29 mouse cellular contexts compared by ENCODE assay signal in the genomic region with DNA sequence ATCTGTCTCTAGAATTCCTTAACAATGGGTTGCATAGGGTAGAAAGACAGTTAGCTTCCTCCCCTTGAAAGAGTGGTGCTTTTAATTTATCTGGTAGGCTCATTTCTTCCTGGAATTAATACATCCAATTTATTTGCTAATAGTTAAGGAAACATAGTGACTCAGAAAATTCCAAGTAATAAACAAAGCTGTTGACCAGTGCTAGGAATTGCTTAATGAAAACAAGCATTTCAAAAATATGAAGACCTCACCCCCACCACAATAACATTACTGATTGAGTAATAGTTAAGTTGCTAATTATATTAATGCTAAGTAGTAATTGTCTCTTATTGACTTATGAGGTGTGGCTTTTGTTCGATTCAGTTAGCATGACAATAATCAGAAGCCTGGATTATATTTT.
"Had no signal": no experiment of that assay in that cellular context is flagged by ENCODE, and none has a peak within 500 bp of the region (broad histone marks: within the 10 kb centered on the region; RNA-seq: fewer than 3 reads in every experiment).

No protein-coding gene starts in this region.

- H3K4me3 ChIP-seq: embryonic facial prominence, embryonic 10.5 days; embryonic facial prominence, embryonic 12.5 days; embryonic facial prominence, embryonic 13.5 days; embryonic facial prominence, embryonic 15.5 days; erythroblast, embryonic 14.5 days; forebrain, embryonic 10.5 days; forebrain, embryonic 12.5 days; forebrain, embryonic 13.5 days; forebrain, embryonic 15.5 days; gastrocnemius, adult 2 months; heart, adult 2 months had no signal

- ATAC-seq: forebrain, embryonic 13.5 days; forebrain, embryonic 14.5 days; forebrain, embryonic 15.5 days; forebrain, embryonic 16.5 days; forebrain, postnatal 0 days had no signal

- DNase-seq: cerebellum, adult 2 months; cerebellum, adult 8-10 months; cerebellum, adult 9-10 months; cerebellum, adult 9-11 months; cerebellum, postnatal 10 days; cerebellum, postnatal 14 days; cerebellum, postnatal 25 days; cerebellum, postnatal 36 days; embryo, embryonic 11 days; forebrain, postnatal 0 days; gastrocnemius, adult 2 months; gastrocnemius, postnatal 10 days; gastrocnemius, postnatal 14 days; gastrocnemius, postnatal 25 days; gastrocnemius, postnatal 36 days; heart, adult 11 months; heart, adult 18-20 months; heart, adult 2 months had no signal

- H3K4me2 ChIP-seq: embryonic facial prominence, embryonic 12.5 days; embryonic facial prominence, embryonic 13.5 days; embryonic facial prominence, embryonic 15.5 days; forebrain, embryonic 12.5 days; forebrain, embryonic 13.5 days; forebrain, embryonic 15.5 days had no signal

- H3K27ac ChIP-seq: embryonic facial prominence, embryonic 10.5 days; embryonic facial prominence, embryonic 12.5 days; embryonic facial prominence, embryonic 13.5 days; embryonic facial prominence, embryonic 15.5 days; forebrain, embryonic 10.5 days; forebrain, embryonic 12.5 days; forebrain, embryonic 13.5 days; forebrain, embryonic 15.5 days; gastrocnemius, adult 2 months; heart, adult 2 months had no signal

- H3K4me1 ChIP-seq: embryonic facial prominence, embryonic 10.5 days; embryonic facial prominence, embryonic 12.5 days; embryonic facial prominence, embryonic 13.5 days; embryonic facial prominence, embryonic 15.5 days; forebrain, embryonic 12.5 days; forebrain, embryonic 13.5 days; forebrain, embryonic 15.5 days had no signal

- H3K27me3 ChIP-seq: embryonic facial prominence, embryonic 12.5 days; embryonic facial prominence, embryonic 13.5 days; embryonic facial prominence, embryonic 15.5 days; forebrain, embryonic 12.5 days; forebrain, embryonic 13.5 days; forebrain, embryonic 15.5 days had no signal

- H3K36me3 ChIP-seq: embryonic facial prominence, embryonic 10.5 days; embryonic facial prominence, embryonic 12.5 days; forebrain, embryonic 10.5 days; forebrain, embryonic 12.5 days; forebrain, embryonic 15.5 days had no signal

- H3K9ac ChIP-seq: embryonic facial prominence, embryonic 12.5 days; embryonic facial prominence, embryonic 13.5 days; embryonic facial prominence, embryonic 15.5 days; forebrain, embryonic 12.5 days; forebrain, embryonic 13.5 days; forebrain, embryonic 15.5 days; forebrain, postnatal 0 days had no signal

- H3K9me3 ChIP-seq: embryonic facial prominence, embryonic 10.5 days; embryonic facial prominence, embryonic 12.5 days; embryonic facial prominence, embryonic 13.5 days; embryonic facial prominence, embryonic 15.5 days; forebrain, embryonic 10.5 days; forebrain, embryonic 12.5 days; forebrain, embryonic 13.5 days; forebrain, embryonic 15.5 days had no signal
